Mouse (Mus musculus) left cerebral cortex, adult 11 months (tissue): ENCODE data around the gene Slc10a4.

Source experiments
- DNase-seq: peaks from one replicate; pipeline ENCODE4 v3.0.0; 2022; ENCODE audit warnings: low spot score

The Slc10a4 gene

GRCm38 (mm10) chr5:73014745-73015144, 8.1 kb downstream of the Slc10a4 start:
- no peak for DNase-seq

DNA sequence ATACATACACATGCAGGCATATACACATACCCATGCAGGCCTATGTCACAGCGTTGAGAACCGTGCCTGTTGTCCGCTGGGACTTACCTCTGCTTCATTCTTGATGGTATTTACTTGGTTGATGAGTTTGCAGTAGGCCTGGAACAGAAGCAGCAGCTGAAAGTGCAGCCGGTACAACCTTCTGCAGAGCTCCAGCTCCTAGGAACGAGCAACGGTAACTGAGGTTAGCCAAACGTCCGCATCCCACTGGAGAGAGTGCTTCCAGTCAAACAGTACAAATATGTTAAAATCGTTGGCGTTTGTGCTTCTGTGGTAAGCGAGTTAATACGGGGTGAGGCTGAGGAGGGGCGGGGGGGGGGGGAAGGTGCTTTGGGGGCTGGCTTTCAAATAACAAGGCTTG, 17.1 kb downstream of the Slc10a4 start:
- DNase-seq, result no peak

DNA sequence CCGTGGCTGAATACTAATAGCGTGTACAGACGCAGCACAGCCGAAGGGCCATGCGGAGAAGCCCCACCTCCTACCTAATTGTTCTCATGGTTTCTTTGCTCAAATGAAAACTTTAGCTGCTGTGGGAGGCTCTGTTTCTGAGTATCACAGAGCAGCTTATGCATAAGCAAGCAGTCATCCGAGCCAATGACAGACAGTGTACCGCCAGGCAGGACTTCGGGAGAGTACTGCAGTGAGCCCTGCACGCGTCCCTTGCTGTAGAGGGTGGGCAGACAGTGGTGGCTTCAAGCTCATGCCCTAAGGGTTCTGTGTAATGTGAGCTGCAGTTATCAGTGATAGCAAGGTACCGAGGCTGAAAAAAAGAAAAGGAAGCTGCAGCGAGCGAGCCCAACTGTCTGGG, 22.0 kb downstream of the Slc10a4 start:
- no peak for DNase-seq

DNA sequence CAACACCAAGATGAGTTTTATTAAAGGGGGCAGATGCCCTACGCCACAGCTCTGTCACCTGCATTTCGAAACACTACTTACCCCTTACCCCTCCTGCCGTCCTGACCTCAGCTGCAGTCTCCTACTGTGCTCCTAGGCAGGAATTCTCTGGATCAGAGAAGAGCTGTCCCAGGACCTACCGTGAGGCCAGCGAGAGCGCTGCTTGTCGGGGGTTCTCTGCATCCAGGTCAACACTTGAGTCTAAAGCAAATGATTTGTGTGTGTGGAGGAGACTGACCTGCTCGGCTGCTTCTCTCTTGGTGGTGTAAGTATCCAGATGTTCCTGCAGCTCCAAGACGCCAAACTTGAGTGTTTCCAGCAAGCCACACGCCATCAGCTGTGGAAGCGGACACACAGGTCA, 25.8 kb downstream of the Slc10a4 start:
- DNase-seq, result no peak

DNA sequence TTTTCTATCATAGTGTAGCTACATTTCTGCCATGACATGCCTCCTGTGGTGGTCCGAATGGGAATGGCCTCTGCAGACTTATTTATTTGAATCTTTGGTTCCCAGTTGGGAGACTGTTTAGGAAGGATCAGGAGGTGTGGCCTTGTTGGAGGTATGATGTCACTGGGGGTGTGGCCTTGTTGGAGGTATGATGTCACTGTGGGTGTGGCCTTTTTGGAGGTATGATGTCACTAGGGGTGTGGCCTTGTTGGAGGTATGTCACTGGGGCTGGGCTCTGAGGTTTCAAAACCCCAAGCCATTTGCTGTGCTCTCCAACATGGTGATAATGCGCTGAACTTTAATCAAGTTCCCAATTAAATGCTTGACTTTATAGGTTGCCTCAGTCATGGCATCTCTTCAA, 37.4 kb downstream of the Slc10a4 start:
- no peak for DNase-seq

DNA sequence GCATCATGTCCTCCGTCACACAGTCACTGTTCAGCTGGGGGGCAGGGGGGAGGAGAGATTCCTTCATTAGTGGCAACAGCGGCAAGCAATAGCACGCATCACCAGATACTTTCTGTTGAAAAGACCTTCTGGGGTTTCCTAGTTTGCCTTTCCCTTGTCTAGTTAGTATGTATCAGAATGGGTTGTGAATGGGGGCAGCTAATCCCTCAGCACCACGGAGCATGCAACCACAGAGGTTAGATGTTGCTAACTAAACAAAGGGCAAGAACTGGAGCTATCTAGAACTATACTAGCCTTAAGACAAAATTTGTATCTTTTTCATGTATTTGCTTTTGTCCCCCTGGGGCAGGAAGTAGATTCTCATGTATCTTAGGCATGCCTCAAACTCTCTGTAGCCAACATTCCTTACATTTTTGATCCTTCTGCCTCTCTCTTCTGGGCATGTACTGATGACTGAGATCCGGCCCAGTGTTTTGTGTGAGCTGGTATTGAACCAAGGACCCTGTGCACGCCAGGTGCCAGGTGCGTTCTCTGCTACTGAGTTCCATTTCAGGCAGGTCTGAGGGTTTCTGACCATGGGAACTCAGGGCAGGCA, 41.1 kb downstream of the Slc10a4 start:
- DNase-seq, result no peak

DNA sequence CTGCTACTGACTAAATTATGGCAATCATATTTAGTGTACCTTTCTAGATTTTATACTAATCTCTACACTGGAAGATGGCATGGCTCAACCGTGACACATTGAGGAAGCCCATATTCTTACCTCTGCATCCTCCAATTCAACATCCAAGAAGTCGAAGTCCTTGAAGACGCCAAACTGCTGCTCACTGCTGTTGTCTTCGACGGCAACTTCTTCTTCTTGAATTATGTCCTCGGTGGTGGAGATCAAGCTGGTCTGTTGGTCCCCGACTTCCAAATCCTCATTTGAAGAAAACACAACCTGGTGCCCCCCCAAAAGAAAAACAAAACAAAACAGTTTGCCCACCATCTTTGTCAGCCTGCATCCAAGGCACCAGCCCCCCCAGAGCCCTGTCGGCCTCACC, 47.2 kb downstream of the Slc10a4 start:
- DNase-seq, result no peak

DNA sequence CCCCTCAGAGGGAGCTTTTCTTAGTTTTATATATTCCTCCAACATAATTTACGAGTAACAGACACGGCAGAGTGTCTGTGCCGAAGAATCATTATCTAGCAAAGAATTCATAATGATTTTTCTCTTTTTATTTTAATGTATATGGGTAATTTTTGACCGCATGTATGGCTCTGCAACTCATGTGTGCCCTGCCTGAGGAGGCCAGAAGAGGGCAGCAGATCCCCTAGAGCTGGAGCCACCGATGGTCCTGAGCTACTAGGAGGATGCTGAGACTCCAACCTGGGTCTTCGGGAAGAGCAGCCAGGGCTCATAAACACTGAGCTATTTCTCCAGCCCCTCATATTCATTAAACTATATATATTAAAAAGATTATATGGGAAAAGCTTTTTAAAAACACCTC, 49.8 kb downstream of the Slc10a4 start:
- DNase-seq, result no peak

DNA sequence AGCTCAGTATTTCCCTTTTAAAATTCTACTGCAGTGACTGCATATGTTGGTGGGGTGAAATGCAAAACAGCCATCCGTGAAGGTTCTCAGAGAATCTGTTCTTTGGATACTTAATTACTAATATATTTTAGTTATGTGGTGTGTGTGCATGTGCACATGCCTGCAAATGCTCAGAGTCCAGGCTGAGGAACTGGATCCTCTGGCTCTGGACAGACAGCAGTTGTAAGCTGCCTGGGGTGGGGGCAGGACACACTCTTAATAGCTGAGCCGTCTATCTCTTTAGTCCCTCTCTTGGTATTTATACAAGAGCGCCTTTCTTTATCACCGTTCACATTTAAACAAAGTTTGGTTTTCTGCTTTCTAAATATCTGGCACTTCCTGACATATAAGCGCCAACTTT, 50.3 kb downstream of the Slc10a4 start:
- no peak for DNase-seq

DNA sequence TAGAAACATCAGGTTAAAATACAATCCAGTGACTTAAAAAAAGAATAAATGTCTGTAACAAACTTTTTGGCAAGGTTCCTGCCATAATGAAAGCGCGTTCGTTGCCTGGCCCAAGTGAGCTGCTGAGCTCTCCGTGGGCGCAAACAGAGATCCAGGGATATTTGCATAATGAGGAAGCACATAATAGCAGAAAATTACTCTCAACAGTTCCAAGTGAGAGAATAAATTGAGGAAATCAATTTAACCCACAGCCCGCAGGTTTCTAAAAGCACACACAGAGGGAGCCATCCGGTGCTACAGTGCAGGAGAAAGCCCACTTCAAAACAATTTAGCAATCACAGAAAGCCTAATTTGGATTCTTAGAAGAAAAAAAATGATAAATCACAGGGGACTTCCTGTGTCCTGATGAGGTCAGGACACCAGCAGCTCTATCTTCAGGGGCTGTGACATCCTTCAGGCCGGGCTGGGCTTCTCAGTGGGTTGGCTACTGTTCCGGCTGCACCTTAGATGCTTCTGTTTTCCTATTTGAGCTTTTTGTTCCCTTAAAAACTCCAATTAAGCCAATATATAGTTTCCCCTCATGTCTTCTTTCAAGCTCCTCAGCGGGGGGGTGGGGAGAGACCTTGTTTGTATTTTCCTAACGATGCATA, 54.9 kb downstream of the Slc10a4 start:
- peak; percentile 19 for DNase-seq
